Mouse (Mus musculus) CH12.LX (cell line): ENCODE results near the gene Tusc2.

Experiments
- CTCF ChIP-seq, 2 experiments: IDR thresholded peaks in 1 of 2; conservative IDR thresholded peaks in 1 of 2; 2 replicates each; pipeline ENCODE4 v1.5.1; 2011 to 2012; ENCODE audit warnings: low read depth in 2 of 2, low read length in 2 of 2, improper control_type of control experiment in 1 of 2, inconsistent platforms in 1 of 2, mild to moderate bottlenecking in 1 of 2, moderate library complexity in 1 of 2
- E2F4 ChIP-seq: IDR thresholded peaks from 2 replicates; pipeline ENCODE4 v1.6.1; 2011; ENCODE audit warnings: low read depth, low read length, improper control_type of control experiment; ENCODE audit not compliant: insufficient replicate concordance
- EP300 ChIP-seq: IDR thresholded peaks from 2 replicates; pipeline ENCODE4 v1.6.1; 2011; ENCODE audit warnings: low read length, improper control_type of control experiment
- MAFK ChIP-seq: IDR thresholded peaks from 2 replicates; pipeline ENCODE4 v1.6.1; 2011; ENCODE audit warnings: low read length, improper control_type of control experiment; ENCODE audit not compliant: insufficient replicate concordance
- MAX ChIP-seq: IDR thresholded peaks from 2 replicates; pipeline ENCODE4 v1.6.1; 2011; ENCODE audit warnings: low read length, improper control_type of control experiment
- MEF2A ChIP-seq: IDR thresholded peaks from 2 replicates; pipeline ENCODE4 v1.6.1; 2014; ENCODE audit warnings: low read depth, mild to moderate bottlenecking, inconsistent platforms, low read length, improper control_type of control experiment, borderline replicate concordance
- MYC ChIP-seq: IDR thresholded peaks from 2 replicates; pipeline ENCODE4 v1.6.1; 2011; ENCODE audit warnings: low read depth, mild to moderate bottlenecking, improper control_type of control experiment, low read length
- POLR2A ChIP-seq: IDR thresholded peaks from 2 replicates; pipeline ENCODE4 v1.6.1; 2011; ENCODE audit warnings: low read depth, mild to moderate bottlenecking, improper control_type of control experiment, low read length
- RAD21 ChIP-seq: IDR thresholded peaks from 2 replicates; pipeline ENCODE4 v1.6.1; 2011; ENCODE audit warnings: low read depth, mild to moderate bottlenecking, low read length, improper control_type of control experiment, moderate library complexity
- SMC3 ChIP-seq: IDR thresholded peaks from 2 replicates; pipeline ENCODE4 v1.6.1; 2011; ENCODE audit warnings: low read depth, low read length, improper control_type of control experiment
- ZC3H11A ChIP-seq: IDR thresholded peaks from 2 replicates; pipeline ENCODE4 v1.6.1; 2012; ENCODE audit warnings: low read depth, mild to moderate bottlenecking, inconsistent platforms, low read length, improper control_type of control experiment
- ZKSCAN1 ChIP-seq: IDR thresholded peaks from 2 replicates; pipeline ENCODE4 v1.6.1; 2012; ENCODE audit warnings: low read depth, inconsistent platforms, low read length, improper control_type of control experiment, borderline replicate concordance

DNA sequence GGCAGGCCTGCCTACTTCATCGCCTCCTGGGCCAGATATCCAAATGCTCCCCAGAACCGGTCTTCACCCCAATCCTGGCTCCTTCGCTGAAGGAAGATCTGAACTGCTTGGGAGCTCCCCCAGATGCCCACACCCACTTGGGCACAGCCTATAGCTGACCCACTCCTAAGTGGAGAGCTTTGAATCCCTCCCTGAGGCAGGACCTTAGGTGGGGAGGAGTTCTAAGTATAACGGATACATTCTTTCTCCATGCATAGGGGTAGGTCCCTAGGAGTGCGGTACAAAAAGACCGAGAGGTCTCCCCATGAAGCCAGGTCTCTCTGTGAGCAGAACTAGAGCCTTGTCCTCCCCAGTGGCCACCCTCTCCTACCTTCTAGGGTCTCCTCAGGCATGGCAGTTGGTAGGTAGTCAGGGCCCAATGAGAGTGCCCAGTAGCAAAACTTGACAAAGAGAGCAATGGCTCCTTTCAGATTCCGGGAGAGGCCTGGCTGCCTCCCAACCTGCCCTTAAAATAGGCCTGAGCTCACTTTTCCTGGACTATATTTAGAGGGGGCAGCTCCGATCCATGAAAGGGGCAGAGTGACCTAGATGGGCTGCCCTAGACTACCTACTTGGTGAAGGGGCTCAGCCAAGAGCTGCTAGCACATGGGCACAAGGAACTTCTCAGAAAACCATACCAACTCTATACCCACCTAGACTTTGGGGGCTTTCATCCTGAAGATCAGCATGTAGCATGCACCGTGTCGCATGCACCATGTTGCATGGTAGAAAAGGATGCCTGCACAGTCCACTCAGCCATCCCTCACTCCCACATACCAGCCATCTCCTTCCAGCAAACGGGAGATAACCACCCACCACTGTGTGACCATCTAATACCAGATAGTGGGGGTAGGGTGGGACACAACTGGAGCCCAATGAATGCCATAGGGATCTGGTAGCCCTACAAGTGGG, 33.8 kb downstream of the Tusc2 start:
- no peak for TF ChIP-seq MEF2A
- no peak for TF ChIP-seq MYC
- TF ChIP-seq CTCF (conservative IDR thresholded peaks at IDR 0.05 in 1 of 2, IDR thresholded peaks at IDR 0.05 in 1 of 2; ENCODE audit: low read depth in 2 of 2, low read length in 2 of 2) = no peak
- TF ChIP-seq ZKSCAN1 = no peak
- TF ChIP-seq EP300 = no peak
- TF ChIP-seq RAD21 = no peak
- no peak for TF ChIP-seq POLR2A
- no peak for TF ChIP-seq ZC3H11A
- no peak for TF ChIP-seq MAFK
- no peak for TF ChIP-seq SMC3
- no peak for TF ChIP-seq E2F4
- no peak for TF ChIP-seq MAX
